Mouse (Mus musculus): ENCODE data around the gene Grhpr. TPM values are rescaled to one million over a fixed set of nuclear protein-coding genes. Genes with fewer than 3 reads are reported as not detected.
A peak's percentile ranks its signal among the peaks of the same experiment; 100 is the strongest.
"Not testable (repeated sequence)": the region's sequence is repeated elsewhere in the genome, so short reads cannot be mapped to it uniquely, and the experiment has no call there.

Grhpr gene
- polyA plus RNA-seq, 1 experiment from 2014 or later, result 20.7 TPM

DNA sequence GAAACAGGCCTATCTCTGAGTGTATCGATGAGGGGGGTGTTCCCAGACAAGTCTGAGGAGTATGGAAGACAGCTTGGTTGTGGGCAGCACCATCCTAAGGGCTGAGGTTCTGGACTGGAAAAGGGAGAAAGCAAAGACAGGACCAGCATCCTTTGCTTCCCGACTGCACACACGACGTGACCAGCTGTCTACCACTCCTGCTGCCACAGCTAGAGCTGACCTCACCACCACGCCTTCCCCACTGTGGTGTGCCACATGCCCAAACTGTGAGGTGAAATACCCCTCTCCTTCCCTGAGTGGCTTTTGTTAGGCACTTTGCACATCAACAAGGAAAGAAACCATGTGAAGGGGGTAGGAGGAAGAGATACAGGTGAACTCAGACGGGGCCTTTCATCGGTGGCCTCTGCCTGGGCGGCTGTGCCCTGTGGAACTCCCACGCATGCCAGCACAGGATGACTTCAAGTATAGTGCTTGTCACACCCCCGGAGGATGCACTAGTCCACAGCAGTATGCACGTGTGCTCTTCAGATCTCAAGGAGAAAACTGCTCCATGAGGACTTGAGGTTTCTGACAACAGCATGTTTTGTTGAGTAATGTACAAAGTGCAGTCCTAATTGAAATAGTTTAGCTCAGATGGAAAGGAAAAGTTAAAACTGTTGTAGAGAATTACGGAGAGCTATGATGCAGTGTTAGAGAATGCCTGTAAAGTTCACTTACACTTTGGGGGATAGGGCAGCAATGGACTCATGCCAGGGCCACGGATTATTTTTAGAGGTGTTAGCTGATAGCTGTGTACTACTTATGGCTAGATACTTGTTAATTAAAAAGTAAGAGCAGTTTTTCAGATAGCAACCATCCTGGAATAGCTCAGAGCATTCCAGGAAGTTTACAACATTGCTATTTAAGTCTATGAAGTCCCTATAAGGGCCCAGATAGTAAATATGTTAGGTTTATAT, 56.5 kb downstream of the Grhpr start:
- Histone ChIP-seq H3K9ac (replicated peaks; ENCODE audit: low read length) (no peak overlapping the region), H3K36me3 (ENCODE audit: control insufficient read depth, insufficient read depth, low read length) (peaks cover 64% of the 10 kb centered on the region), H3K4me1 (ENCODE audit: control insufficient read depth, insufficient read depth, low read length) (no peaks in the 10 kb centered on the region), H3K9me3 (ENCODE audit: control insufficient read depth, low read length) (no peaks in the 10 kb centered on the region), H3K27me3 (ENCODE audit: control insufficient read depth, insufficient read depth, low read length) (no peaks in the 10 kb centered on the region), H3K4me3 (replicated peaks; ENCODE audit: low read depth, low read length) (no peak overlapping the region), H3K4me2 (ENCODE audit: low read length) (no peak overlapping the region), H3K27ac (replicated peaks; ENCODE audit: low read depth, low read length) (no peak overlapping the region)
- no peak for DNase-seq
- no peak for ATAC-seq (ENCODE audit: low FRiP score, low TSS enrichment)
- 92% methylated on average over 13 of the region's 13 CpGs for WGBS

DNA sequence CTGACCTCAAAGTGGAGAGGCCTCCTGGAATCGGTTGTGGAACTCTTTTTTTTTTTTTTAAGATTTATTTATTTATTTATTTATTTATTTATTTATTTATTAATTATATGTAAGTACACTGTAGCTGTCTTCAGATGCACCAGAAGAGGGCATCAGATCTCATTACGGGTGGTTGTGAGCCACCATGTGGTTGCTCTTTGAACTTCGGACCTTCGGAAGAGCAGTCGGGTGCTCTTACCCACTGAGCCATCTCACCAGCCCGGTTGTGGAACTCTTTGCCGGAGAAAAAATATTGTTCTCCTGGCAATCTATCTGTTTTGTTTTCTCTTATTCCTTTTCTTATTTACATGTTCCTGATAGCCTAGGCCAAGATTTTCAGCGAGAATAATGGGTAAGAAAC, 57.7 kb downstream of the Grhpr start:
- H3K4me2 ChIP-seq (ENCODE audit: low read length); H3K27ac ChIP-seq (replicated peaks; ENCODE audit: low read depth, low read length); ATAC-seq (ENCODE audit: low FRiP score, low TSS enrichment); H3K9me3 ChIP-seq (ENCODE audit: control insufficient read depth, low read length); H3K27me3 ChIP-seq (ENCODE audit: control insufficient read depth, insufficient read depth, low read length); H3K4me3 ChIP-seq (replicated peaks; ENCODE audit: low read depth, low read length); H3K9ac ChIP-seq (replicated peaks; ENCODE audit: low read length); H3K4me1 ChIP-seq (ENCODE audit: control insufficient read depth, insufficient read depth, low read length): not testable (repeated sequence)
- peak; percentile 9 for DNase-seq
- H3K36me3 ChIP-seq (ENCODE audit: control insufficient read depth, insufficient read depth, low read length), result peaks cover 61% of the 10 kb centered on the region
- 59% methylated on average over 8 of the region's 8 CpGs for WGBS

DNA sequence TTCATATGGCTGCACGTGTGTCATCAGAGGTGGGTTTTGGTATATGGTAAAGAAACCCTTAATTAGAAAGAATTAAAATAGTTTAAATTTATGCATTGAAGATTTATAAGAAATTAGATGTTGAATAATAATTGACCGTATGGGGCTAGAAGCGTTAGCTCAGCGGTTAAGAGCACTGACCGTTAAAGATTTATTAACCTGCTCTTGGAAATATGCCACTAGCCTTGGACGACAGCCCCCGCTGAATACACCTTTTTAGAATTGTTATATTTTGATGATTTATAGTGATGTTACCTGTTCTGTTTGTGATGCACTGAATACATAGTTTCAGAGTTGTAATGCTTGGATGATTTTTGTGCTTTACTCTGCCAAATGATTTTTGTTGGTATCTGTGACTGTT, 58.4 kb downstream of the Grhpr start:
- peaks cover 60% of the 10 kb centered on the region for H3K36me3 ChIP-seq (ENCODE audit: control insufficient read depth, insufficient read depth, low read length)

More for the DNA sequence above, 58.4 kb downstream of the Grhpr start:
- H3K9me3 ChIP-seq (ENCODE audit: control insufficient read depth, low read length); H3K27me3 ChIP-seq (ENCODE audit: control insufficient read depth, insufficient read depth, low read length); ATAC-seq (ENCODE audit: low FRiP score, low TSS enrichment); DNase-seq; H3K4me1 ChIP-seq (ENCODE audit: control insufficient read depth, insufficient read depth, low read length); H3K4me2 ChIP-seq (ENCODE audit: low read length); H3K4me3 ChIP-seq (replicated peaks; ENCODE audit: low read depth, low read length); H3K9ac ChIP-seq (replicated peaks; ENCODE audit: low read length); H3K27ac ChIP-seq (replicated peaks; ENCODE audit: low read depth, low read length): not testable (repeated sequence)
- WGBS, result 95% methylated on average over 7 of the region's 7 CpGs

Other genes with a start within 250 kb of the Grhpr start
- gene Zcchc7, start 225.5 kb upstream of the Grhpr start, polyA plus RNA-seq (2014; fragmentation: Nextera tagmentation; extraction: Ambion mirVana), result 38.3 and 39.8 TPM in 2 replicates
- 45.7 and 55.5 TPM in 2 replicates for gene Zbtb5, start 31.0 kb downstream of the Grhpr start, polyA plus RNA-seq (2014; fragmentation: Nextera tagmentation; extraction: Ambion mirVana)
- gene Polr1e, start 37.2 kb downstream of the Grhpr start, polyA plus RNA-seq (2014; fragmentation: Nextera tagmentation; extraction: Ambion mirVana), result 33.3 and 39.6 TPM in 2 replicates
- 10.5 and 11.2 TPM in 2 replicates for gene Fbxo10, start 103.2 kb downstream of the Grhpr start, polyA plus RNA-seq (2014; fragmentation: Nextera tagmentation; extraction: Ambion mirVana)
- gene Tomm5, start 126.7 kb downstream of the Grhpr start, polyA plus RNA-seq (2014; fragmentation: Nextera tagmentation; extraction: Ambion mirVana), result 157 and 179 TPM in 2 replicates
- gene Frmpd1, start 203.5 kb downstream of the Grhpr start, polyA plus RNA-seq (2014; fragmentation: Nextera tagmentation; extraction: Ambion mirVana), result 0.80 and 1.5 TPM in 2 replicates